Mouse (Mus musculus) embryo, embryonic 10 days (tissue): ENCODE results near the gene Clasp2.

Source experiments
- DNase-seq: peaks from one replicate; pipeline ENCODE4 v3.0.0-alpha.2; 2015; ENCODE audit warnings: low spot score

Clasp2 gene

DNA sequence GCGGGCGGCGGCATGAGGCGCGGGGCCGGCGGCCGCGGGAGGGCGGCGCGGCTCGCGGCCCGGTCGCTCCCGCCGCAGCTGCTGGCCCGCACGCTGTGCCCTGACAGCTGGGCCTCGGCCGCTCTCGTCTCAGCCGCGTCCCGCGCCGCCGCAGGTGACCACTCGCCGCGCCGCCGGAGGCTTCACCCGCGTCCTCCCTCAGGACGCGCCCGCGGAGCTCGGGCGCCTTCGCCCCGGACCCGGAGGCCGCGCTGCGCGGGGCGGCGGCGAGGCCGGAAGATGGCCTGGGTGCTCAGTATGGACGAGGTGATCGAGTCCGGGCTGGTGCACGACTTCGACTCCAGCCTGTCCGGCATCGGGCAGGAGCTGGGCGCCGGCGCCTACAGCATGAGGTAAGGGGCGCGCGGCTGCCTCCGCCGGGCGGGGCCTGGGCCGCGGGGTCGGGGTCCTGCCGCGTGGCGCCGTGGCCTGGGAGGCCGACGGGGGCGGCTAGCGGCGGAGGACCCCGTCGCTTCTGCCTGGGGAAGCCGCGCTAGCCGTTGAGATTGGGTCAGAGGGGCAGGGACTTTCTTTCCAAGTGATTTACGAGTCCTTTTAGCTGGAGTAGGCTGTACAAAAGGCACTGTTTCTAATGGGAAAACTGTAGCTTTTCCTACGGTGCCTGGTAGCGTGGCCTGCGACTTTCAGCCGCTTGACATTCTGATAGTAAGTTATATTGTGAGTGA, 190.3 kb downstream of the Clasp2 start:
- DNase-seq = peak; percentile 45

DNA sequence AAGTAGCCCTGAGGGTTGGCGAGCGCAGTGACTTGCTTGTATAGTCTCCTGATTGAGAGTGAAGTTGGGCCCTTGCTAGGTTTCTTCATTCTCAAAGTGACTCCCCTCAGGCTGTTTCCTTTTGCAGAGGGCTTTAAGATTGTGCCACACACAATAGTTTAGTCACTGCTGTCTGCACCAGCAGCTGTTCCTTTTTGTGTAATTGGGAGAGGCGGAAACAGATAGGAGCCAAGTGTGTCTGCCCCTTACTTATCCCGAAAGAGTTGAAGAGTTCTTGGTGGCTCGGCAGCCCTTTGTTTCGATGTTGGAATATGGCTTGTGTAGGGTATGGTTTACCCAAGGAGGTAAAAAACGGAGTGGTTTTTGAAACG, 190.8 kb downstream of the Clasp2 start:
- peak; percentile 19 for DNase-seq

DNA sequence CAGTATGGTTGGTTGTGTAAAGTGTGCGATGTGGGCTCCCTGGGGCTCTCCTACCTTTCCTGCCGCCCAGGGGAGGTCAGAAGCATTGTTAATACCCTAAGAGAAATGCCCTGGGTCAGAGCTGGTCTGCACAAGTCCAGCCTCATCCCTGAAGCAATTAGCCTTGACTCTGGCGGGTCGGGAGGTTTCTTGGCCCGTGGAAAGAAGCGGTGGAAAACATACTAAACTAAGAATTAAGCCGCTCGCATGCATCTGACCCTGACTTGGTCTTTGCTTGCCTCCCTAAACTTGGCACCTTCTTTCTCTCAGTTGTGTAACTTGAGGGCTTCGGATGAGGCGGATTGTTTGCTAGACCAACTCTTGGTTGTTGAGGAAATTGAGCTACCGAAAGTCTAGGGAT, 191.2 kb downstream of the Clasp2 start:
- DNase-seq = no peak

GRCm38 (mm10) chr9:113935638-113936037, 194.4 kb downstream of the Clasp2 start:
- DNase-seq = no peak

GRCm38 (mm10) chr9:113939063-113939850, 198.0 kb downstream of the Clasp2 start:
- DNase-seq = no peak

DNA sequence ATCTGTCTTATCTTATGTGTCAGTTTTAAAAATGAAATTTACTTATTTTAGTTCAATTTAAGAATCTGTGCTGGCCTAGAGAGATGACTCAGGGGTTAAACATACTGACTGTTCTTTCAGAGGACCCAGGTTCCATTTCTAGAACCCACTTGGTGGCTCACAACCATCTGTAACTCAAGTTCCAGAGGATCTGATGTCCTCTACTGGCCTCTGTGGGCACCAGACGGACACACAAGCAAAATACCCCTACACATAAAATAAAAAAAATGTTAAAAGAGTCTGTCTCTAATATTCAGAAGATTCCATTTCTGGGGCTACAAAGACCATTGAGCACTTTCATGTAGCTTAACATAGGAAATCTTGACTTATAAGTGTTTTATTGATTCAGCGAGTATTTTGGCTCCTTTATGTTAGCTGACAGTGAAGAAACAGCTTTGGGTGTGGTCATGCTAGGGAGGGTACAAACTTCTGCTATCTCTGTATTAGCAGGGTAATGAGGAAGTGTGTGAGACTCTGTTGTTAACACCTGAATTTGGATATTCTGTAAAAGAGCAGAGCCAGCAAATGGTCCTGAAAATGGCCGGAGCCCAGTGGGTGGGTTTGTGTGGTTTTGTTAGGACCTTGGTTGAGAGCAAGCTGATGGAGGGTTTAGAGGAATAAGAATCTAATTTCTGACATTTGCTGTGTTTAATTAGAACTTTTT, 200.0 kb downstream of the Clasp2 start:
- no peak for DNase-seq

DNA sequence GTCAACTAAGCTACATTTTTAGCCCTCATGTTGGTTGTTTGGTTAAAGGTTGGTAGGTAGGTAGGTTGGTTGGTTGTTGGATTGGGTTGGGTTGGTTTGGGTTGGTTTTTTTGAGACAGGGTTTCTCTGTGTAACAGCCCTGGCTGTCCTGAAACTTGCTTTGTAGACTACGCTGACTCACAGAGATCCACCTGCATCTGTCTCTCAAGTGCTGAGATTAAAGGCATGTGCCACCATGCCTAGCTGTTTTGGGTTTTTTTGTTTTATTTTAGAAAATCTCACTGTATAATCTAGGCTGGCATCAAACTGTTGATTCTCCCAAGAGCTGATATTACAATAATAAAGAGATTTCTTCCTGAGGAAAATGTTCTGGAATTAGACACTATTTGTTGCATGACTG, 202.1 kb downstream of the Clasp2 start:
- no peak for DNase-seq

DNA sequence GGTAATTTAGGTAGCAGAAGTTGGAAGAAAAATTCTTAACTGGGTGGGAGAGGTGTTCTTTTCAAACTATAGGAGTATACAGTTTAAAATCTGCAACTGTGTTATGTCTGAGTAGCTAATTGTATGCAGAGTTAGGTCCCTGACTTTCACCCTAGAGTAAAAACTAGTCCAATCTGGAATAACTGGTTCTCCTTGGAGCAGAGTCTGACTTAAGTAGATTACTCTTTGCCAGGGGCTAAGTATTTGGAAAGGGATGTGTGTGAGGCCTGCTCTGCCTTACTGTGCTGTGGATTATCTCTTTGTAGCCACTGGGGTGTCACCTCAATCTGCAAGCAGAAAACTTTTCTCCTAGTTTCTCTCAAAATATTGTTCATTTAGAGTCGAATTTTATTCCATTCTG, 205.9 kb downstream of the Clasp2 start:
- DNase-seq = no peak

DNA sequence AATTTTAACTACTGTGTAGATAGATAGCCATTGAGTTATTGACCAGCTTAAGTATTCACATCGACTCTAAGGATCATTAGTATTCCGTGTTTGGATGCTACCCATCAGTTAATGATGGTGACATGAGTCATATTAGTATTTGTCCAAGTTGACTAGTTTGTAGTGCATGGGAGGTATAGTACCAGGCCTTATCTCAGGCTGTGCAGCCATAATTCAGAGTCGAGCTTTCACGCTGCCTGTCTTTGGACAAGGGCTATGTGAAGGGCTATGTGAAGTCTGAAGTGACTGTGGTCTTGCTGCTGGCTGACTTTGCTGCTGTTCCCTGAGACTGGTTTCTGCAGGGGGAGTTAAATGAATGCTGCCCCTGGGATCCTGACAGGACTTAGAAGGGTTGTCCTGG, 216.5 kb downstream of the Clasp2 start:
- DNase-seq = no peak

- no peak for DNase-seq
These were observed 222.4 kb downstream of the Clasp2 start for GRCm38 (mm10) chr9:113963718-113964117.

- no peak for DNase-seq
These were observed 223.1 kb downstream of the Clasp2 start for GRCm38 (mm10) chr9:113964415-113964814.

- DNase-seq = no peak
These were observed 225.6 kb downstream of the Clasp2 start for GRCm38 (mm10) chr9:113966838-113967237.

DNA sequence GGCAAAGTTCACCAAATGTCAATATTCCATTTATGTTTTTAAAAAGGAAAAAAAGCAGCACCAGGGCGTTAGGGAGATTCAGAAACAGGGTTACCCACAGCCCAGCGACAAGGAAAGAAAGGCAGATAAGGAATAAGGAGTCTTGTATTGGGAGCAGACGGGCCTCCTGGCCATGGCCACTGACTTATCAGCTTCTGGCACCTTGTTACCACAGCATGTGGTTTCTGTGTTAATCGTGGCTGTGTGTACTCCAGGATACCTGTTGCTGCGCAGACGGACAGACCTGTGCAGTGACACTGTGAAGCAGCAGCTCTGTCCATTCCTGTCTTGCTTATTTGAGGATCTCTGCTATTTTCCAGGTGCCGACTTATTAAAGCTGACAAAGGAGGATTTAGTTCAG, 227.7 kb downstream of the Clasp2 start:
- no peak for DNase-seq
